Mouse (Mus musculus) monocyte, adult 59 days (primary cell): ENCODE data around the gene Apaf1. TPM values are rescaled to one million over a fixed set of nuclear protein-coding genes. Genes with fewer than 3 reads are reported as not detected.

Source experiments
- total RNA-seq, 2 experiments: library from RNA; stranded (reverse); gene quantifications; one replicate each; pipeline ENCODE4 v1.2.4; 2023

Apaf1 gene
- 10 to 100 TPM; 71.8 to 83.5 TPM for total RNA-seq

GRCm38 (mm10) chr10:91082550-91083392 is at the start of gene Apaf1, which contains the start of gene Ikbip:
Gene Apaf1 (minus strand): TSS chr10:91082770.
Gene Ikbip (plus strand): TSS chr10:91082940.

GRCm38 (mm10) chr10:91123828-91124822 is 41.6 kb upstream of the Apaf1 start, which contains the start of gene Slc25a3:
Gene Slc25a3 (minus strand): TSS chr10:91124059.

Other genes with a start within 250 kb of the Apaf1 start
- 1 to 10 TPM; 9.4 to 9.9 TPM for gene Ikbip, start 170 bp upstream of the Apaf1 start, total RNA-seq
- 100 to 1,000 TPM; 438 to 474 TPM for gene Slc25a3, start 41.3 kb upstream of the Apaf1 start, total RNA-seq
- gene Tmpo, start 98.5 kb upstream of the Apaf1 start, total RNA-seq: 100 to 1,000 TPM; 196 to 238 TPM